Mouse (Mus musculus) regulatory T cell (primary cell): ENCODE data around the gene Usp42.

Source experiments
- in situ Hi-C: fragments of 300-600 bp; cut with MboI, MseI; formaldehyde crosslinking; loops from one replicate; pipeline ENCODE4 v1.15.1; 2025; ENCODE audit warnings: high pct_unique_total_duplicates

Usp42 gene

GRCm38 (mm10) chr5:143690392-143690791 is 41.7 kb downstream of the Usp42 start:
- in situ Hi-C loops: no loop called here

DNA sequence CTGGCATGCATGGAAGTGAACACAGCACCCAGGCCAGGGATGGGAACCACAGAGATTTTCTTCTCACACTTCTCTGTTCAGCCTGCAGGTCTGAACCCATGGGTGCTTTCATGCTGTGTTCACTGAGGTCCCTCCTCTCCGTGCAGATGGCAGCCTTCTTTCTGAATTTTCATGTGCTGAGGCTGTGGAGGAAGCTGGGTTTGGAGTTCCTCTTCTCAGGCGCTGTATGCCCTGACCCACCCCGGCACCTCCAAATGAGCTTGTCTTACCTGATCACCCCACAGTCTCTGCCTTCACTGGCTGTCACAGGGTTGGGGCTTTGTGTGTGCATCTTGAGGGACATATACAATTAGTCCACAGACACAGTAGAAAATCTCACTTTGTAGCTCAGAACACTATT is 44.5 kb downstream of the Usp42 start:
- in situ Hi-C loops: no loop called here

DNA sequence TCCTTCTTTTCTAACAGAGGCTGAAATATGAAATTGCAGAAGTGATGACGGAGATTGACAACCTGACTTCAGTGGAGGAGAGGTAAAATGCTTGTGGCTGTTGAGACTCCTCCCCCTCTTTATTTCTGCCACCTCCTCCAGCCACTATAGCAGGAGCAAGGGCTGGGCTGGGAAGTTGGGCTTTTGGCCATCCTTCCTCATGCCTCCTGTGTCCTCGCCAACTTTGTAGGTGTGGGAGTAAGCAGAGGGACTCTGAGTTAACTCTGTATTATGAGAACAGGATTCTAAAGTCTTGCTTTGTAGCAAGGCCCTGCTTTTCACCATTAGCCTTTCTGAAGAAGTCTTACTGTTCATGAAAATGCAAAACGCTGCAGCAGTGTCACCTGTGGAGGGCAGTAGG is 45.6 kb downstream of the Usp42 start:
- in situ Hi-C loops: no loop called here

DNA sequence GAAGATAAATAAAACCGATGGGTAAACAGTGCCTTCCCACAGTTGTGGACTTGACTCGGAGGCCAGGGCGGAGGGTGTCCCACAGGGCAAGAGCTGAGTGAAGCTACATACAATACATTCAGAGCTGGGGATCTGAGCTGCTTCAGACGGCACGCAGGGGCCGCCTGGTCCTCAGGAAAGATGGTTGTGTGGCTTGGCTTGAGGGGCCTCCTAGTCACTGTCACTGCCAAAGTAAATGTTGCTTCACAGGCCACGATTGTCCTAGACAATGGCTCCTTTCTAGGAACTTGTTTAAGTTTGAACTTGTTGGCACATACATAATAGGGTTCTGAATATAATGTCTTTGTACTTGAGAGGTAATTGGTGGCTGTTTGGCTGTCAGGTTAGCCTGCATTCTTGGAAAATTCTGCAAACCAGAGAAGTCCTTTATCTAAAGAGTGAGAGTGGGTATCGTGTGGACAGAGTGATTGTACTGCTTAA is 47.1 kb downstream of the Usp42 start:
- in situ Hi-C loops: no loop called here

DNA sequence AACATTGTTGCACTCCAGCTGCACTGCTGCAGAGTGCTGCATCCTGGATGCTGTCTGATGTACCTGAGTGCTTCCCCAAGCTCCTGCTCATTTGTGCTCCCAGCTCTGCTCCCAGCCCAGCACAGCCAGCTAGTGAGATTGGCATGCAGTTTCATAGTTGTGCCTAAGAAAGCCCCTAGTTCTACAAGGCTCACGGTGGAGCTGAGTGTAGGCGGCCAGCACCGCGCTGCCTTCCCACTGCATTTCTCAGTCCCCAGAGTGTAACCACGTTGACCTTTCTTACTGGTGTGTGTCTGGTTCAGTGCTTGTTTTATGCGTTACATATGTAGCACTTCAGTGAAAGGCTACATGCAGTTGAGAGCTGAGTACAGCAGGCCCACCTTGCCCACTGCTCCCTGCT is 48.4 kb downstream of the Usp42 start:
- in situ Hi-C loops: no loop called here

GRCm38 (mm10) chr5:143679654-143680053 is 52.4 kb downstream of the Usp42 start:
- in situ Hi-C loops: no loop called here

DNA sequence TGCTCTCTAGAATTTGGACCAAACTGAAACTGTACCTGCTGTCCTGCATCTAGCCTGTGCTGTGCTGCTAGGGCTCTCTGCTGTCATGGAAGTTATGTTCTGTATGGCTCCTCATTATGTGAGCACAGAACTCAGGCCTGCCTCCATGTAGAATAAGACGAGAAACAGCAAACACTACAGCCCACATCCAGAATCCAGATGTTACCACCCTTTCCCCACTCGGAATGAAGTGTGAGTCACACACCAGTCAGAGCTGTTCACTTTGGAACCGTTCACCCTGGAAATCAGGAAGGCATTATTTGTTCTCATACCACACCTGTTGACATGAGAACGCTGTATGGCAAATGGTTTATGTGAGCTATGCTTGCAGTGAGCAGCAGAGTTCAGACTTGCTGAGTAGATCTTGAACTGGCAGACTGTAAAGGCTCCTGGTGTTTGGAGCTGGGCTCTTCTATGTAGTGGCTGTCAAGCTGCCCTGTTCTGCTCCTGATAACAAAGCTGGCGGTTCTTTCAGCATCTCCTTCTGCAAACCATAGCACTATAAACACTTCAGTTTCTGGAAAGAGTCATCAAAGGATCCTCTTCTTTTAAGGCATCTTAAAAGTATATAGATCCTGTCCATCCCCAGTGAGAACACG is 53.3 kb downstream of the Usp42 start:
- in situ Hi-C loops: no loop called here

DNA sequence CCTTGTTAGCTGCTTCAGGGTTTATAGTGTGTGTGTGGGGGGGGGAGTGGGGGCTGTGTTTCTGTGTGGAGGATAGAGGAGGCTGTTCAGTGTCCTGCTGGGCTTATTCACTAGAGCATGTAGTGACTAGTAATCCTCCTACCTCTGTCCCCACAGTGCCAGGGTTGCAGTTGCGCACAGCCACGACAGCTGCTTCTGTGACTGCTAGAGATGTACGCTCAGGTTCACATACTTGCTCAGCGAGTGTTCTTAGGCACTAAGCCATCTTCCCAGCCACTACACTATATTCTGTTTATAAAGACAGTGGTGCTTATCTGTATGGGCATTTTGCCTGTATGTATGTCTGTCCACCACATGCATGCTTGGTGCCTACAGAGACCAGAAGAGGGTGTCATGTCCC is 54.7 kb downstream of the Usp42 start:
- in situ Hi-C loops: no loop called here

GRCm38 (mm10) chr5:143676218-143676985 is 55.7 kb downstream of the Usp42 start:
- in situ Hi-C loops: no loop called here

GRCm38 (mm10) chr5:143674576-143674975 is 57.5 kb downstream of the Usp42 start:
- in situ Hi-C loops: no loop called here

- in situ Hi-C loops: no loop called here
These were observed 61.2 kb downstream of the Usp42 start for GRCm38 (mm10) chr5:143670740-143671415.

GRCm38 (mm10) chr5:143669839-143670238 is 62.2 kb downstream of the Usp42 start:
- in situ Hi-C loops: no loop called here

DNA sequence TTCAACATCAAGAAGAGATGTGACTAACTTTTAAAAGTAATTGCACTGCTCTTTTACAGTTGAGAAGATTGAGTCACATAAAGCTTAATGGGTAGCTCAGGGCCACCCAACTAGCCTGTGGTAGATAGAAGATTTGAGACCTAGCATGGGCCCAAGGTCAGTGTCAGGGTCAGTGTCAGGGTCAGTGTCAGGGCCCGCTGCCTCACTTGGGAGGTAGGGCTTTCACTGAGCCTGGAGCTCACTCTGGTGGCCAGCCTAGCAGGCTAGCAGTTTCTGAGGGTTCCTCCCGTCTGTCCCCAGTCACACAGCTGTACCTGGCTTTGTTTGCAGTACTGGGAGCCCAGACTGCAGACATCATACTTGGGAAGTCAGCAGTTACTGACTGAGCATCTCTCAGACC is 62.7 kb downstream of the Usp42 start:
- in situ Hi-C loops: no loop called here

- in situ Hi-C loops: no loop called here
These were observed 63.2 kb downstream of the Usp42 start for GRCm38 (mm10) chr5:143668884-143669283.

DNA sequence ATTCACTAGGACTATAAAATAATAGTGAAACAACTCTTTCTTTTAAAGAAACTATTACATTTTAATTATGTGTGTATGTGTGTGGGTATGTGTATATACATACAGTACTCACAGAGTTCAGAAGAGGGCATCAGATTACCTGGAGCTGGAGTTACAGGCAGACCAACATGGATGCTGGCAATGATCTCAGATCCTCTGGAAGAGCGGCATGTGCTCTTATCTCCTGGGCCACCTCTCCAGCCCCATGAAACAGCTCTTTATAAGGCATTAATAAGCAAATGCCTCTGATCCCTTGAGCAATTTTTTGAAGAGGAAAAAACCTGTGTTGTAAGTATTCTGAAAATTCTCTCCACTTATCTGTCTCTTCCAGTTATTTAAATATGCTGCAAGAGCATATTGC is 66.1 kb downstream of the Usp42 start:
- in situ Hi-C loops: no loop called here

DNA sequence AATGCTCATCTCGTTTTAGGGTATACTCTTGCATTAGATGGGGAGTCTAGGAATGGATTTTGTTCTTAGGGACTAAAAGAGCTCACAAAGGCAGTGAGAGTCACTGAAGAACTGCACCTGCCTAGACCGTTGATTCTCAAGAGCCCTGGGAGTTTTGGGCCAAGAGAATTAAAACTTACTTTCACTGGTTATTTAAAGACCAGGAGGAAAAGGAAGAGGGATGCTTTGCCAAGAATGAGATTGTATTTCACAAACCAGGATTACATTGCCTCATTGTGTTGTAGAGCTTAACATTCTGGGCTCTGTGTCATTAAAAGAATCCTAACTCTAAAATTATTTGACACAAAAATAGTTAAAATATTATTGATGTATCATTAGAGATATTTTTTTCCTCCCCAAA is 66.5 kb downstream of the Usp42 start:
- in situ Hi-C loops: no loop called here

GRCm38 (mm10) chr5:143663074-143663687 is 68.9 kb downstream of the Usp42 start:
- in situ Hi-C loops: no loop called here
